Mouse (Mus musculus): ENCODE results near the gene Acsm1. TPM values are rescaled to one million over a fixed set of nuclear protein-coding genes. Genes with fewer than 3 reads are reported as not detected.

Gene Acsm1
- polyA plus RNA-seq, 1 experiment: not detected

DNA sequence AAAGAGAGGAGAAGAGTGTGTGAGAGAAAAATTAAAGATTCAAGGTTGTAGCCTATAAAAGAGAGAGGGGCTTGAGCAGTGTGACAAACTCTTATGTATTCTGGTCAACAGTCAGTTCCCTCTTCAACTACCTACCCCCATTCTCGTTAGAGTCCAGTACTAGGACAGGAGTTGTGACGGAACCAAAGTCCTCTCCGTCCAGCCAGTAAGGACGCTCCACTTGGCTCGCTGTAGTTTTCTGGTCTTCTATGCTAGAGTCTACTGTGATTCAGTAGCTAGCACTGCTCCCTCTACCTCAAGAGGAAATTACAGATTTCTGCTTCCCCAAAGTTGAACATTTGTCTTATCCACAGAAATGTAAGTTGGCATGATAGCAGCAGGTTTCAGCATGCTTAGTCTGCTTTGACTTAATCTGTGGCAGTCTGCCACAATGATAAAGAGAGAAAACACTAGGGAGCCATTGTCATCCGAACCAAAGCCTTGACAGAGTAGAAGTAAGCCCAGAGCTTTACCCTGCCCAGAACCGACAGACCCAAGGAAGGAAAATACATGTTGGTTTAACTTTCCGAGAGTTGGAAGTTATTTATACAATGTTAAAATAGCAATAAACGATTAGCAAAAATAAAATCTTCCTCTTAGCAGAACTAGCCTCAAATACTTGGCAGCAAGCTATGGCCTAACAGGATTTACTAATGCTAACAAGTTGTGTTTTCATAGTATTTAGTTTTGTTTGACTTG is 731 bp upstream of the Acsm1 start:
- TF ChIP-seq CTCF (IDR thresholded peaks at IDR 0.05; ENCODE audit: borderline replicate concordance, extremely low read depth, insufficient read depth, insufficient read length) (no peak), POLR2A (IDR thresholded peaks at IDR 0.05; ENCODE audit: borderline replicate concordance, extremely low read depth, insufficient read depth, insufficient read length, poor library complexity, severe bottlenecking) (no peak)

DNA sequence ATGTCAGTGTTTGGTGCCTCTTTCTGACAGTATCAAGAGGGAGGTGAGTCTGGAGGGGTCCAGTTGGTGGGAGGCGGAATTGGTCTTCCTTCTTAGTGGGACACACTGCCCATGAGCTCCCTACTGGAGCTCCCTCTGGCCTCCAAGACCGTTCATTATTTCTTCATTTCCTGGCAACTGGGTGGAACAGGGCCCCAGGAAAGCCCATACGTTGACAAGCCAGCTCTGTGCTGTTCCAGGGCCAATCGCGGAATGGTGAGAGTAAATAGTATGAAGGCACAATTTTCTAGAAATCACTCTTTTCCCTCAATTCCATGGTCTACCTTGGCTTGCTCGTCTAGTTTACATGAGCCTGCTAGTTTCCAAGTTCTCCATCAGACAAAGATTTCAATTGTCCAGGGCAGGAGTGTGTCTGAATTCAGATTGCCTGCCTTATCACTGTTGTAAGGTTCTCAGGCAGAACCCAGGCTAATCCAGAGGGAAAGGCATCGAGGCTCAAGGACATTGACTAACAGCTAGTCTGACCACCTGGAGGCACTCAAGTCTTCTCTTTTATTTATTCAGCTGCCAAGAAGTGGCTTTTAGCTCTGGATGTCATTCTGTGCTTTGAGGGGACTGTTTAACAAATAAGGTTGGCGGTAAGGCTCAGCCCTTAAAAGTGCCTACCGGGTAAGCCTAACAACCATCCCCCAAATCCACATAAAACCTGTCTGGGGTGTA is 1.1 kb downstream of the Acsm1 start:
- no peak for DNase-seq (ENCODE audit: low read depth)
- TF ChIP-seq CTCF (IDR thresholded peaks at IDR 0.05; ENCODE audit: borderline replicate concordance, extremely low read depth, insufficient read depth, insufficient read length): no peak
- TF ChIP-seq POLR2A (IDR thresholded peaks at IDR 0.05; ENCODE audit: borderline replicate concordance, extremely low read depth, insufficient read depth, insufficient read length, poor library complexity, severe bottlenecking): no peak

More for the DNA sequence above, 731 bp upstream of the Acsm1 start:
- no peak for DNase-seq (ENCODE audit: low read depth)

DNA sequence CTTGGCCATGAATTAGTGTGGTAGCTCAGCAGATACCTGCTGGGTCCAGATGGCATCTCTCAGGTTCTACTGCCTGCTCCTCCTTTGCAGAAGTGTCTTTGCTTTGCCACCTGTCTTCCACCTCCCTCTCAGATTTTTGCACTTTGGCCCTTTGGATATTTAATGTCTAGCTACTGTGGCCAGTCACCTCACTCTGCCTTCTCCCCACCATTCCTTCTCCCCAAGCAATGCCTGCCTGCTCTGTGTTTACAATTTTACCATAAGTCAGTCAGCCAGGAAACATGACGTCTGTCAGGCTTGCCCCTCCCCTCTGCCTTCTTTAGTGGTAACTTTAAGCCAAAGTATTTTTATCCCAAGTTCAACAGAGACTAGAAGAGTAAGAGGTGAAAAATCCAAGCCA is 9.7 kb downstream of the Acsm1 start:
- no peak for TF ChIP-seq CTCF (IDR thresholded peaks at IDR 0.05; ENCODE audit: borderline replicate concordance, extremely low read depth, insufficient read depth, insufficient read length)
- no peak for DNase-seq (ENCODE audit: low read depth)

DNA sequence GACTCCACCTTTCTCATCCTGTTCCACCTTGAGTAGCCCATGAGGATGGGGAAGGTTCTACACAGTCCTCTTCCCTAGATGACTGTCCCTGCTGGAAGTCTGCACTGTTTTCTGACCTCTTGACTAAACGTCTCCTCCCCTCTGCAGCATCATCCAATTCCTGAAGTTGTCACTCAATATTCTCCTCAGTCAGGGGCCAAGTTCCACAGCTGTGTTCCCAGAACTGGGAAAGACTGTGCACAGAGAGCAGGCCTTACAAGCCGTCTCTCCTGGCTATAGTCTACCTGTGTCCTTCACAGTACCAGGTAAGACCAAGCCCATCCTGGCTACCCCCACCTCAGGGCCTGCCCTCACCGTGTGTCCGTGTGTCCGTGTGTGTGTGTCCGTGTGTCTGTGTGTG is 10.8 kb downstream of the Acsm1 start:
- no peak for DNase-seq (ENCODE audit: low read depth)
- TF ChIP-seq CTCF (IDR thresholded peaks at IDR 0.05; ENCODE audit: borderline replicate concordance, extremely low read depth, insufficient read depth, insufficient read length) (no peak), POLR2A (IDR thresholded peaks at IDR 0.05; ENCODE audit: borderline replicate concordance, extremely low read depth, insufficient read depth, insufficient read length, poor library complexity, severe bottlenecking) (no peak)

DNA sequence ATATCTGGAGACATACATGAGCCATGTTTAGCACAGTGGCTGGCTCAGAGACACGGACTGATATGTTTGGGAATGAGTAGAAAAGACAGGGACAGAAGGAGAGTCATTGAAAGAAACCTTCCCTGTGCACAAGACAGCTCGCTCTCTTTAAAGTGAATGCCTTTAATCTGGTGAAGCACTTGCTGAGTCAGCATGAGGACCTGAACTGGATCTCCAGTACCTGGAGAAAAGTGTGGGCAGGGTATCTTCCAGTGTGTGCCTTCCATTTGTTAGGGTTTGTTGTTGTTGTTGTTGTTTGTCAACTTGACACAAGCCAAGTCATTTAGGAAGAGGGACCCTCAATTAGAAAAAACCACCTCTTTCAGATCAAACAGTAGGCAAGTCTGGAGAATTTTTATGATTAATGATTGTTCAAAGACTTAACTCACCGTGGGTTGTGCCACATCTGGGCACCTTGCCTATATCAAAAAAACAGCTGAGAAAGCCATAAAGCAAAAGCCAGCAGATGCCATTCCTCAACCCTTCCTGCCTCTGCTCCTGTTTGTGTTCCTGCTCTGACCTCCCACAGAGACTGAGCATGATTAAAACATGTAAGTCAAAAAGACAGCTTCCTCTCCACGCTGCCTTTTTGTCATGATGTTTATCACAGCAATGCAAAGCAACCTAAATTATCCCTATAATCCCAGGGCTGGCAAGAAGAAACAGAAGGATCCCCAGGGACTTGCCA is 11.5 kb downstream of the Acsm1 start:
- TF ChIP-seq POLR2A (IDR thresholded peaks at IDR 0.05; ENCODE audit: borderline replicate concordance, extremely low read depth, insufficient read depth, insufficient read length, poor library complexity, severe bottlenecking): no peak
- TF ChIP-seq CTCF (IDR thresholded peaks at IDR 0.05; ENCODE audit: borderline replicate concordance, extremely low read depth, insufficient read depth, insufficient read length): no peak
- no peak for DNase-seq (ENCODE audit: low read depth)

DNA sequence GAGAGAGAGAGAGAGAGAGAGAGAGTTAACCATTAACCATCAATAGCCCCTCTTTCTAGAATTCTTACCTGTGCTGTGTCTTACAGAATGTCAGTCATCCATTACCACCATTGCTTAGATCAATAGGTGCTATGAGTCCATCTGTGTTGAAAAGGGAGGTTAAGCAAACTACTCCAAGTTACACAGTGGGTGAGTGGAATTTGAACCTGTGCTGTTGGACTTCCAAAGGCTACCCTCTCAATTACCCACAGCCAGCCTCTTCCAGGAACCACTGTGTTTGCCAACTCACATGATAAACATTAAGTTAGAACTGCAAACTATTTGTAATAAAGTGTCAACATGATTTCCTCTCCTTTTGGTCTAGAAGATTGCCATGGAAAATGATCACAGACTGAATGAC is 13.3 kb downstream of the Acsm1 start:
- TF ChIP-seq POLR2A (IDR thresholded peaks at IDR 0.05; ENCODE audit: borderline replicate concordance, extremely low read depth, insufficient read depth, insufficient read length, poor library complexity, severe bottlenecking) (no peak), CTCF (IDR thresholded peaks at IDR 0.05; ENCODE audit: borderline replicate concordance, extremely low read depth, insufficient read depth, insufficient read length) (no peak)
- DNase-seq (ENCODE audit: low read depth): no peak

DNA sequence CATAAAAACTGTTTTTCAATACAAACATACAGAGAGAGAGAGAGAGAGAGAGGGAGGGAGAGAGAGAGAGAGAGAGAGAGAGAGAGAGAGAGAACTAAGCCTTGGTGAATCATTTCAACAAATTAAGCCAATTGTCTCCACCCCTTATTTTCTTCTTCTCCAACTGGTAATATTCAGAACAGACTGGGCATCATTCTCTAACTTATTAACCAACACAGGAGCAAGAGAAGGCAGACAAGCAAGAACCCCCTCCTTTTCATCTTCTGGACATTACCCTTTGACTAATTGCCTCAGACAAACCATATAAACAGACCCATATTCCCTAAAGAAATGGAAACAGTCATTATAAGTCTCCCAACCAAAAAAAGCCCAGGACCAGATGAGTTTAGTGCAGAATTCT is 31.9 kb downstream of the Acsm1 start:
- TF ChIP-seq CTCF (IDR thresholded peaks at IDR 0.05; ENCODE audit: borderline replicate concordance, extremely low read depth, insufficient read depth, insufficient read length) (no peak), POLR2A (IDR thresholded peaks at IDR 0.05; ENCODE audit: borderline replicate concordance, extremely low read depth, insufficient read depth, insufficient read length, poor library complexity, severe bottlenecking) (no peak)
- no peak for DNase-seq (ENCODE audit: low read depth)

DNA sequence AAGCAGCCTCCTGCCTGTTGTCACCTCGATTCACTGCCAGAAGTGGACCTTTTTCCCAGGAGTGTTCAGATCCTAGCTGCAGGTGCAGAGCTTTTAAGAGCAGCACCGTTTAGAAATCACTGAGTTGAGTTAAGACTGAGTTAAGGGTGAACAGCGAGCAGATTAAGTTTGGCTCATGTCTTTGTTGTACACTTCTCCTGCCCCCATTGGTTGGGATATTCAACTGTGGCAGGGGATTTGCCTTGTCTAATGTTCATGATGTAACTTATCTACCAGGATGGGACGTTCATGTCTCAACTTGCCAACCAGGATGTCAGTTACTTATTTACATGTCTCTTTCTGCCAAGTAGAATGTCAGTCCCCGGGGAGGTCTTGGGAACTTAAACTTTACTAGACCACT is 35.5 kb downstream of the Acsm1 start:
- TF ChIP-seq CTCF (IDR thresholded peaks at IDR 0.05; ENCODE audit: borderline replicate concordance, extremely low read depth, insufficient read depth, insufficient read length) (no peak), POLR2A (IDR thresholded peaks at IDR 0.05; ENCODE audit: borderline replicate concordance, extremely low read depth, insufficient read depth, insufficient read length, poor library complexity, severe bottlenecking) (no peak)
- no peak for DNase-seq (ENCODE audit: low read depth)

DNA sequence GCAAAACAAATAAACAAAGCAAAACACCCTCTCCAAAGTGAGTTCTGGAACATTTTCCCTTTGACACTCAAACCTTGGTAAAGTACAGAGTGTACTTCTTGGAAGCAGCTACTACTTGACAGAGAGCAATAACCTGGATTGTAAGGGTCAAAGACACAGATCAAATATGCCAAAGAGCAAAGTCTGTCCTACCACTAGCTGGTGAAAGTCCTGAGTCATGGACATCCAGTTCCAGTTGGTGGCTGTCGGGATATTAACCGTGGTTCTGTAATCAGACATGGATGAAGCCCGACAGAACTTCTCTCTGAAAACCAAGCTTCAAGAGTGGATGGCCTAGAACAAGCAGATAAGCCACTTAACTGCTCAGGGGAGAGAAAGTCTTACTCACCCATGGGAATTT is 61.1 kb downstream of the Acsm1 start:
- TF ChIP-seq POLR2A (IDR thresholded peaks at IDR 0.05; ENCODE audit: borderline replicate concordance, extremely low read depth, insufficient read depth, insufficient read length, poor library complexity, severe bottlenecking) (no peak), CTCF (IDR thresholded peaks at IDR 0.05; ENCODE audit: borderline replicate concordance, extremely low read depth, insufficient read depth, insufficient read length) (no peak)
- no peak for DNase-seq (ENCODE audit: low read depth)

DNA sequence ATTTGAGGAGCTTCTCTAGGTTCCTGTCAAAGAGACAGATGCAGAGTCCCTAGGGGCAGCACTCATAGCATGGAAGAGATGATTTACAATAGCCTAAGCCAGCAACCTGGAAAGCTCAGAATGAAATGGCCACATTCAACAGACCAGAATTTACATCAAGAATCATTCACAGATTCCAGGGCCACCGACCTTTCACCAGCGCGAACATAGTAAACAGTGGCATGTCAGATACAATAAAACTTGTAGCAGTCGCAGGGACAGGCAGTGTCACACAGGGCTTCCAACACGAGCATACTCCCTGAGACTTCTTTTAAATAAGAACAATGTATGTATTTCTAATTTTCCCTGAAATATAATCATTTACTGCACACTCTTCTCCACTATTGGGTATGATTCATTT is 63.6 kb downstream of the Acsm1 start:
- no peak for DNase-seq (ENCODE audit: low read depth)
- TF ChIP-seq POLR2A (IDR thresholded peaks at IDR 0.05; ENCODE audit: borderline replicate concordance, extremely low read depth, insufficient read depth, insufficient read length, poor library complexity, severe bottlenecking): no peak
- no peak for TF ChIP-seq CTCF (IDR thresholded peaks at IDR 0.05; ENCODE audit: borderline replicate concordance, extremely low read depth, insufficient read depth, insufficient read length)

DNA sequence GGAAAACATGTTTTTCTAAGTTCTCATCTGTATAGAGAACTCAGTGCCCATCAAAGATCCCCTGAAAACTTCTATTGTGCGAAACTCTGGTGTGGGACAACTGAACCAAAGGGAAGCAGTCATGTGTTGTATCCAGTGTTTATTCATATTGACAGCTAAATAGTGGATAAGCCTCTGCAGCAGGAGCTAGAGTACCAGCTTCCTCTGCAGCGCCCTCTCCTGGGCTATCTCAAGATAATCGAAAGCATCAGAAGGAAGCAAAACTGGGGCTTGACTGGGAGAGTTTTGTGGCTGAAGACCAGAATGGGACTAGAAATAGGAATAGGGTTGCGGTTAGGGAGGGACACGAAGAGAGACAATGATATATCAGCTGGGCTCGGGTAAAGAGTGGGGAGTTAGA is 64.1 kb downstream of the Acsm1 start:
- TF ChIP-seq CTCF (IDR thresholded peaks at IDR 0.05; ENCODE audit: borderline replicate concordance, extremely low read depth, insufficient read depth, insufficient read length) (peak; percentile 13; the same call in 1 of the 2 replicates), POLR2A (IDR thresholded peaks at IDR 0.05; ENCODE audit: borderline replicate concordance, extremely low read depth, insufficient read depth, insufficient read length, poor library complexity, severe bottlenecking) (no peak)

More for the DNA sequence above, 64.1 kb downstream of the Acsm1 start:
- no peak for DNase-seq (ENCODE audit: low read depth)
